Mouse (Mus musculus) MEL (cell line): Measurements from ENCODE around the gene Fbxl15. TPM values are rescaled to one million over a fixed set of nuclear protein-coding genes. Genes with fewer than 3 reads are reported as not detected.

ENCODE experiments used
- DNase-seq: peaks from one replicate; pipeline ENCODE4 v3.0.0; 2011; ENCODE audit warnings: low read depth, low spot score
- H3K27ac ChIP-seq: 2 replicates; pipeline ENCODE4 v1.5.1; 2012; ENCODE audit warnings: low read depth, mild to moderate bottlenecking, control low read depth, low read length, moderate library complexity; ENCODE audit not compliant: control insufficient read depth
- H3K27me3 ChIP-seq, 2 experiments: fragments of 150-350 bp in 1 of 2; sonication (generic) in 1 of 2; 2 replicates each; pipeline ENCODE4 v1.6.1; 2012; ENCODE audit warnings: low read length in 2 of 2, mild to moderate bottlenecking in 2 of 2, improper control_type of control experiment in 1 of 2, moderate library complexity in 1 of 2; ENCODE audit not compliant: insufficient read depth in 2 of 2, control insufficient read depth in 1 of 2
- H3K36me3 ChIP-seq, 2 experiments: 2 replicates each; pipeline ENCODE4 v1.6.1; 2012 to 2014; ENCODE audit warnings: low read length in 2 of 2, improper control_type of control experiment in 1 of 2, inconsistent platforms in 1 of 2, mild to moderate bottlenecking in 1 of 2; ENCODE audit not compliant: insufficient read depth in 2 of 2, control insufficient read depth in 1 of 2
- H3K4me1 ChIP-seq, 2 experiments: fragments of 150-350 bp in 1 of 2; sonication (generic) in 1 of 2; 2 replicates each; pipeline ENCODE4 v1.6.1; 2012; ENCODE audit warnings: low read length in 2 of 2, improper control_type of control experiment in 1 of 2, mild to moderate bottlenecking in 1 of 2; ENCODE audit not compliant: insufficient read depth in 2 of 2, control insufficient read depth in 1 of 2
- H3K4me3 ChIP-seq, 2 experiments: fragments of 150-350 bp in 1 of 2; sonication (generic) in 1 of 2; 2 replicates each; pipeline ENCODE4 v1.5.1; 2012; ENCODE audit warnings: low read depth in 2 of 2, low read length in 2 of 2, mild to moderate bottlenecking in 2 of 2, moderate library complexity in 2 of 2, control low read depth in 1 of 2, improper control_type of control experiment in 1 of 2; ENCODE audit not compliant: control insufficient read depth in 1 of 2, insufficient read depth in 1 of 2
- H3K79me2 ChIP-seq: 2 replicates; pipeline ENCODE4 v1.6.1; 2012; ENCODE audit warnings: mild to moderate bottlenecking, low read length, moderate library complexity; ENCODE audit not compliant: control insufficient read depth, poor library complexity, insufficient read depth
- H3K9ac ChIP-seq: 2 replicates; pipeline ENCODE4 v1.6.1; 2012; ENCODE audit warnings: low read depth, mild to moderate bottlenecking, control low read depth, low read length, moderate library complexity; ENCODE audit not compliant: control insufficient read depth, poor library complexity, severe bottlenecking
- H3K9me3 ChIP-seq: fragments of 150-350 bp; sonication (generic); replicated peaks from 2 replicates; pipeline ENCODE4 v1.6.1; 2012; ENCODE audit warnings: mild to moderate bottlenecking, low read length, improper control_type of control experiment, moderate library complexity; ENCODE audit not compliant: insufficient read depth
- BHLHE40 ChIP-seq: IDR thresholded peaks from 2 replicates; pipeline ENCODE4 v1.6.1; 2012; ENCODE audit warnings: low read depth, mild to moderate bottlenecking, inconsistent platforms, low read length, improper control_type of control experiment, borderline replicate concordance
- CHD1 ChIP-seq: IDR thresholded peaks from 2 replicates; pipeline ENCODE4 v1.6.1; 2012; ENCODE audit warnings: low read depth, mild to moderate bottlenecking, inconsistent platforms, low read length, improper control_type of control experiment
- CHD2 ChIP-seq: IDR thresholded peaks from 2 replicates; pipeline ENCODE4 v1.6.1; 2011; ENCODE audit warnings: low read length, improper control_type of control experiment
- CTCF ChIP-seq, 3 experiments: IDR thresholded peaks in 2 of 3; conservative IDR thresholded peaks in 1 of 3; 2 replicates each; pipeline ENCODE4 v1.5.1; 2011 to 2012; ENCODE audit warnings: low read length in 3 of 3, low read depth in 2 of 3, mild to moderate bottlenecking in 2 of 3, improper control_type of control experiment in 1 of 3, inconsistent platforms in 1 of 3, mixed read lengths in 1 of 3, moderate library complexity in 1 of 3; ENCODE audit not compliant: control insufficient read depth in 1 of 3, insufficient read depth in 1 of 3, poor library complexity in 1 of 3, severe bottlenecking in 1 of 3
- ELF1 ChIP-seq: IDR thresholded peaks from 2 replicates; pipeline ENCODE4 v1.6.1; 2014; ENCODE audit warnings: low read depth, mild to moderate bottlenecking, inconsistent platforms, low read length, improper control_type of control experiment, moderate library complexity
- ETS1 ChIP-seq: IDR thresholded peaks from 2 replicates; pipeline ENCODE4 v1.6.1; 2012; ENCODE audit warnings: low read depth, mild to moderate bottlenecking, inconsistent platforms, low read length, improper control_type of control experiment, moderate library complexity
- GABPA ChIP-seq: IDR thresholded peaks from 2 replicates; pipeline ENCODE4 v1.6.1; 2012; ENCODE audit warnings: low read depth, mild to moderate bottlenecking, inconsistent platforms, low read length, improper control_type of control experiment, moderate library complexity
- GATA1 ChIP-seq: IDR thresholded peaks from 2 replicates; pipeline ENCODE4 v1.6.1; 2011; ENCODE audit warnings: low read depth, low read length, improper control_type of control experiment
- HCFC1 ChIP-seq: IDR thresholded peaks from 2 replicates; pipeline ENCODE4 v1.6.1; 2012; ENCODE audit warnings: low read depth, mild to moderate bottlenecking, inconsistent platforms, low read length, improper control_type of control experiment, moderate library complexity
- JUND ChIP-seq: IDR thresholded peaks from 2 replicates; pipeline ENCODE4 v1.6.1; 2011; ENCODE audit warnings: low read depth, mild to moderate bottlenecking, improper control_type of control experiment, low read length
- KAT2A ChIP-seq: conservative IDR thresholded peaks from 2 replicates; pipeline ENCODE4 v1.6.1; 2012; ENCODE audit warnings: low read depth, low read length, improper control_type of control experiment, inconsistent platforms
- MAFK ChIP-seq: IDR thresholded peaks from 2 replicates; pipeline ENCODE4 v1.6.1; 2011; ENCODE audit warnings: low read depth, mild to moderate bottlenecking, low read length, improper control_type of control experiment, borderline replicate concordance
- MAZ ChIP-seq: IDR thresholded peaks from 2 replicates; pipeline ENCODE4 v1.6.1; 2012; ENCODE audit warnings: low read depth, mild to moderate bottlenecking, inconsistent platforms, low read length, improper control_type of control experiment
- MEF2A ChIP-seq: IDR thresholded peaks from 2 replicates; pipeline ENCODE4 v1.6.1; 2014; ENCODE audit warnings: low read depth, mild to moderate bottlenecking, inconsistent platforms, low read length, improper control_type of control experiment; ENCODE audit not compliant: poor library complexity, insufficient replicate concordance, severe bottlenecking; ENCODE audit errors: extremely low read depth
- MYB ChIP-seq: IDR thresholded peaks from 2 replicates; pipeline ENCODE4 v1.6.1; 2011; ENCODE audit warnings: mild to moderate bottlenecking, low read depth, low read length, improper control_type of control experiment
- MYC ChIP-seq: IDR thresholded peaks from 2 replicates; pipeline ENCODE4 v1.6.1; 2011; ENCODE audit warnings: low read depth, mild to moderate bottlenecking, low read length, improper control_type of control experiment, moderate library complexity
- NELFE ChIP-seq: IDR thresholded peaks from 2 replicates; pipeline ENCODE4 v1.6.1; 2011; ENCODE audit warnings: low read depth, low read length, improper control_type of control experiment
- NRF1 ChIP-seq: IDR thresholded peaks from 2 replicates; pipeline ENCODE4 v1.6.1; 2014; ENCODE audit warnings: low read depth, mild to moderate bottlenecking, inconsistent platforms, low read length, improper control_type of control experiment, moderate library complexity; ENCODE audit not compliant: poor library complexity, insufficient read depth, severe bottlenecking
- RAD21 ChIP-seq: IDR thresholded peaks from 2 replicates; pipeline ENCODE4 v1.6.1; 2011; ENCODE audit warnings: mild to moderate bottlenecking, low read depth, low read length, improper control_type of control experiment
- RCOR1 ChIP-seq: IDR thresholded peaks from 2 replicates; pipeline ENCODE4 v1.6.1; 2012; ENCODE audit warnings: low read depth, mild to moderate bottlenecking, inconsistent platforms, low read length, improper control_type of control experiment
- SMC3 ChIP-seq: IDR thresholded peaks from 2 replicates; pipeline ENCODE4 v1.6.1; 2011; ENCODE audit warnings: low read depth, low read length, improper control_type of control experiment
- TAL1 ChIP-seq: IDR thresholded peaks from 2 replicates; pipeline ENCODE4 v1.6.1; 2012; ENCODE audit warnings: mild to moderate bottlenecking, inconsistent platforms, low read length, moderate library complexity, mixed read lengths
- TBP ChIP-seq: IDR thresholded peaks from 2 replicates; pipeline ENCODE4 v1.8.0; 2011; ENCODE audit warnings: low read depth, low read length, improper control_type of control experiment
- ZC3H11A ChIP-seq: IDR thresholded peaks from 2 replicates; pipeline ENCODE4 v1.6.1; 2012; ENCODE audit warnings: low read depth, mild to moderate bottlenecking, inconsistent platforms, low read length, improper control_type of control experiment
- ZKSCAN1 ChIP-seq: IDR thresholded peaks from 2 replicates; pipeline ENCODE4 v1.6.1; 2012; ENCODE audit warnings: low read depth, mild to moderate bottlenecking, inconsistent platforms, low read length, improper control_type of control experiment, moderate library complexity
- ZNF384 ChIP-seq: IDR thresholded peaks from 2 replicates; pipeline ENCODE4 v1.6.1; 2012; ENCODE audit warnings: low read depth, mild to moderate bottlenecking, inconsistent platforms, low read length, improper control_type of control experiment
- polyA plus RNA-seq, 2 experiments: library from polyadenylated mRNA; stranded (reverse) in 1 of 2; unstranded in 1 of 2; fragments of >175 nt in 1 of 2; fragments of >200 nt in 1 of 2; gene quantifications; 2 replicates each; pipeline versions ENCODE4 v1.2.1 to v1.2.4; 2012; ENCODE audit warnings: low replicate concordance in 2 of 2, low read depth in 1 of 2; ENCODE audit not compliant: insufficient read length in 2 of 2, insufficient read depth in 1 of 2, missing spikeins in 1 of 2
- total RNA-seq: library from RNA; depleted of rRNA; stranded (reverse); fragments of 300-350 nt; gene quantifications from 2 replicates; pipeline ENCODE4 v1.2.3, GENCODE M21; 2012

Fbxl15 gene
- total and polyA plus RNA-seq, 3 experiments, result 12.7 to 13.2 TPM; not detected in 1

DNA sequence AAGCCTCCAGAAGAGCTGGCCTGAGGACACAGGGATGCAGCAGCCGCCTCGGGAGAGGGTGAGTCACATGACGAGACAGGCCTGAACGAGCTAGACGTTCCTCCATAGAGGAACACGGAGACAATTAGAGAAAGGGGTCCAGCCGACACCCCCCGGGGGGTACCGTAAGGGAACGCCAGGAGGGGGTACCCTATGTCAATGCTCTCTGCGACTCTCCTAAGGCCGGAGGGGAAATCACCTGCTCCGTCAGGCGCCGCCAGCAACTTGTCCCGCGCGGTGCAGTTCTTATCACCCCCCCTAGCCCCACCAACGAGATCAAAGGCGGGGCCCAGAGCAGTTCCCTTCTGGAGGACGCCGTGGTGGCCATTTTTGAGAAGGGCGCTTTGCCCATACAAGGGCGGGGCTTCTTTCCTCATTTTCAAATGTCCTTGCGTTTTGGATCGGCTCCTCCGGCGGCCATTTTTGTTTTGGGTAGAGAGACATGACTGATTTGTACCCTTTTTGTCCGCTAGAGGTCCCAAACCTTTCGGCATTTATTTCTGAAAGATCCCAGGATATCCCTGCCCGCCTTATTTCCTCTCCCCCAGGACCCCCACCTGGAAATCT is 10.4 kb downstream of the Fbxl15 start, which contains the start of gene Cuedc2 (continued):
- TF ChIP-seq NRF1, result peak; percentile 69
- peak; percentile 35 to 80 (median 73) for TF ChIP-seq CTCF (IDR thresholded peaks at IDR 0.05 in 2 of 3, conservative IDR thresholded peaks at IDR 0.05 in 1 of 3; ENCODE audit: control insufficient read depth in 1 of 3, insufficient read depth in 1 of 3, low read depth in 2 of 3, low read length in 3 of 3, poor library complexity in 1 of 3, severe bottlenecking in 1 of 3)
- peak; percentile 100 for TF ChIP-seq MAZ
- TF ChIP-seq MYC, result peak; percentile 96

- peak overlapping the region; percentile 50 to 57 for H3K4me3 ChIP-seq
- H3K36me3 ChIP-seq, result peaks cover 0 to 36% of the 10 kb centered on the region in 2 experiments; a peak in 2 of 4 replicates
- H3K79me2 ChIP-seq, result peaks cover 18% of the 10 kb centered on the region
- peak overlapping the region; percentile 89 for H3K27ac ChIP-seq
- TF ChIP-seq HCFC1 (no peak), JUND (0 out of 2 replicates have a peak, but pooled peaks have one; percentile 36), CHD2 (no peak), ZNF384 (no peak), ETS1 (0 out of 2 replicates have a peak, but pooled peaks have one; percentile 1), MYB (0 out of 2 replicates have a peak, but pooled peaks have one; percentile 3)
- H3K9me3 ChIP-seq, result no peaks in the 10 kb centered on the region
- no peaks in the 10 kb centered on the region for H3K27me3 ChIP-seq
- peaks cover 18 to 30% of the 10 kb centered on the region in 2 experiments for H3K4me1 ChIP-seq
- DNase-seq, result no peak
- peak overlapping the region; percentile 73 for H3K9ac ChIP-seq
These were observed 10.9 kb downstream of the Fbxl15 start for GRCm38 (mm10) chr19:46338942-46339286.

- Histone ChIP-seq H3K27me3 (no peaks in the 10 kb centered on the region), H3K9ac (peak overlapping the region; percentile 73), H3K9me3 (no peaks in the 10 kb centered on the region), H3K4me3 (peak overlapping the region; percentile 52 to 57), H3K4me1 (peaks cover 23 to 34% of the 10 kb centered on the region in 2 experiments), H3K79me2 (peaks cover 18% of the 10 kb centered on the region), H3K27ac (peak overlapping the region; percentile 89), H3K36me3 (peaks cover 0 to 41% of the 10 kb centered on the region in 2 experiments; a peak in 2 of 4 replicates)
- DNase-seq, result peak; percentile 95
- peak; percentile 6; the same call in 1 of the 2 replicates for TF ChIP-seq BHLHE40
- TF ChIP-seq ZC3H11A, result no peak
- TF ChIP-seq KAT2A, result peak; percentile 56; the same call in 1 of the 2 replicates
- TF ChIP-seq TAL1, result no peak
- TF ChIP-seq RAD21, result no peak
- TF ChIP-seq MYC, result no peak
- no peak for TF ChIP-seq MEF2A
- no peak for TF ChIP-seq CTCF (IDR thresholded peaks at IDR 0.05 in 2 of 3, conservative IDR thresholded peaks at IDR 0.05 in 1 of 3; ENCODE audit: control insufficient read depth in 1 of 3, insufficient read depth in 1 of 3, low read depth in 2 of 3, low read length in 3 of 3, poor library complexity in 1 of 3, severe bottlenecking in 1 of 3)
- no peak; the same call in none of the 2 replicates for TF ChIP-seq NELFE
- no peak for TF ChIP-seq ZKSCAN1
- no peak for TF ChIP-seq GABPA
- 0 out of 2 replicates have a peak, but pooled peaks have one; percentile 7 for TF ChIP-seq SMC3
- 0 out of 2 replicates have a peak, but pooled peaks have one; percentile 25 for TF ChIP-seq RCOR1
- peak; percentile 78; the same call in 1 of the 2 replicates for TF ChIP-seq MAZ
- TF ChIP-seq ELF1, result peak; percentile 83
- TF ChIP-seq CHD1, result no peak
- TF ChIP-seq GATA1, result no peak
- TF ChIP-seq MAFK, result peak; percentile 26; the same call in 1 of the 2 replicates
- peak; percentile 75 for TF ChIP-seq TBP
- no peak for TF ChIP-seq JUND
These were observed 11.4 kb downstream of the Fbxl15 start for GRCm38 (mm10) chr19:46339287-46339971.
